Mouse (Mus musculus) testis, postnatal 10 days (tissue): ENCODE measurements at regions not wholly inside any gene's neighbourhood (a gene's known extent, or its start where the extent isn't known, plus 50 kb on each side); places are given as distances from the start of the nearest gene placed in this dataset.
"Not testable (repeated sequence)": the region's sequence is repeated elsewhere in the genome, so short reads cannot be mapped to it uniquely, and the experiment has no call there.

Experiments
- DNase-seq: peaks from one replicate; pipeline ENCODE4 v3.0.0; 2021; ENCODE audit warnings: low spot score

DNA sequence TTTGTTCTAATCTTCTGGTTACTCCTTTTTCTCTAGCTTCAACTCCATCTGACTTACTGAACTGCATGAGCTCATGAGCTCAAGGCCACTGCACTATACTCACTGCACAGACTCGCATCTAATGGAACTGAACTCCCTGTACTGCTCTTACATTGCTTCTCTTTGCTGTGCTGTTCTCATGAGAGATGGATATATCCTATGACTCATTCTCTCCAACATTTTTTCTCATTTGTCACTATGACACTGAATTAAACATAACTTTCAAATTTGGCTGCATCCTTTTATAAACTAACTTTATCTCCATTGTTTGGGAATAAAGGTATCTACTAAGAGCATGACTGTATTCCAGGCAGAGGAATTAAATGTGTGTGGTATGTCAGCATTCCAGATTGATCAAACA is 806.2 kb downstream of the Rab28 start:
- DNase-seq = no peak

DNA sequence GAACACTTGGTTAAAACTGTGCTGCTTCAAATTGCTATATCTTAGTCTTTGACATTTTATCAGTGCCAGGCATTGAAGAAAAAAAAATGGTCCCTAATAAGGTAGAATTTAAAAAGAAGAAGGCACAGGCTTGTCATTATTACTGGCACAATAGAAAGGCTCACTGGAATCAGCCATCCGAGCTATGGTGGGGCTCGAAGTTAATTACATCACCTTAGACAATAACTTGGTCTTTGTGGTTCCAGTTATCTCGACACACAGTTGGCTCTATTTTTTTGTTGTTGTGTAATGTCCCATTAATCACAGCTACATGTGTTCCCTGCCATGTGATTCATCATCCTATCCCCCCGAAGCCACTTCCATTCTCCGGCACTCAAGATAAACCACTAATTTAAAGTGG is 825.1 kb downstream of the Rab28 start:
- DNase-seq = no peak

DNA sequence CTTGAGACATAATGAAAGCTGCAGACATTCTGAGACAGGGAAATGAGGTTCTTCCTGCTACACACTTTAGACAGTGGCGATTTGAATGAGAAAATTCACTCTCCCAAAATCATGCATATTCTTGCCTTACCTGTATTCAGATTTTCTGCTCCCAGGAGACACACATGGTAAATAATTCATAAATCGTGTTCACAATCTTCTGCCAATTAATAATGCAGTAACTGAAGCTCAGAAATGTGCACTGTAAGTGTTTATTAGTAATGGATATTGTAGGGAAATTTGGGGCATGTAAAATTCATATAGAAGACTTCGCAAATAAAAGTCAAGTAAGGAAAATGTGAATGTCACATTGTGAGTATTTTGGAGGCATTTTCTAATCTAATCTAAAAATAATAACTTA is 830.2 kb downstream of the Rab28 start:
- no peak for DNase-seq

- not testable (repeated sequence) for DNase-seq
Measured at GRCm38 (mm10) chr5:40862349-40862748, 845.6 kb downstream of the Rab28 start.
